Mouse (Mus musculus): ENCODE results near the gene Dock3. TPM values are rescaled to one million over a fixed set of nuclear protein-coding genes. Genes with fewer than 3 reads are reported as not detected.

The Dock3 gene
- polyA plus RNA-seq, 1 experiment = not detected

- Histone ChIP-seq H3K27ac (ENCODE audit: insufficient read depth, low read depth, low read length) (no peak overlapping the region), H3K4me1 (ENCODE audit: control insufficient read depth, insufficient read depth, low read length) (peaks cover 45% of the 10 kb centered on the region), H3K4me3 (ENCODE audit: insufficient read depth, low read length) (peak overlapping the region; percentile 85)
- TF ChIP-seq POLR2A (IDR thresholded peaks at IDR 0.05; ENCODE audit: borderline replicate concordance, low read depth, low read length) = no peak
- no peak for TF ChIP-seq CTCF (IDR thresholded peaks at IDR 0.05; ENCODE audit: low read depth, low read length)
Measured at GRCm38 (mm10) chr9:106884996-106885900, 346.5 kb downstream of the Dock3 start.

GRCm38 (mm10) chr9:106884306-106884705 is 347.4 kb downstream of the Dock3 start:
- peaks cover 36% of the 10 kb centered on the region for H3K4me1 ChIP-seq (ENCODE audit: control insufficient read depth, insufficient read depth, low read length)
- no peak overlapping the region for H3K4me3 ChIP-seq (ENCODE audit: insufficient read depth, low read length)
- TF ChIP-seq POLR2A (IDR thresholded peaks at IDR 0.05; ENCODE audit: borderline replicate concordance, low read depth, low read length) = no peak
- H3K27ac ChIP-seq (ENCODE audit: insufficient read depth, low read depth, low read length) = no peak overlapping the region

- no peak overlapping the region for H3K27ac ChIP-seq (ENCODE audit: insufficient read depth, low read depth, low read length)
- H3K4me1 ChIP-seq (ENCODE audit: control insufficient read depth, insufficient read depth, low read length) = peaks cover 26% of the 10 kb centered on the region
- TF ChIP-seq CTCF (IDR thresholded peaks at IDR 0.05; ENCODE audit: low read depth, low read length) (no peak), POLR2A (IDR thresholded peaks at IDR 0.05; ENCODE audit: borderline replicate concordance, low read depth, low read length) (no peak)
Measured at GRCm38 (mm10) chr9:106883085-106883484, 348.6 kb downstream of the Dock3 start.

GRCm38 (mm10) chr9:106882176-106882575 is 349.5 kb downstream of the Dock3 start:
- Histone ChIP-seq H3K27ac (ENCODE audit: insufficient read depth, low read depth, low read length) (no peak overlapping the region), H3K4me3 (ENCODE audit: insufficient read depth, low read length) (no peak overlapping the region), H3K4me1 (ENCODE audit: control insufficient read depth, insufficient read depth, low read length) (peaks cover 23% of the 10 kb centered on the region)
- TF ChIP-seq CTCF (IDR thresholded peaks at IDR 0.05; ENCODE audit: low read depth, low read length) (no peak), POLR2A (IDR thresholded peaks at IDR 0.05; ENCODE audit: borderline replicate concordance, low read depth, low read length) (no peak)

More at GRCm38 (mm10) chr9:106883085-106883484, 348.6 kb downstream of the Dock3 start:
- no peak overlapping the region for H3K4me3 ChIP-seq (ENCODE audit: insufficient read depth, low read length)

GRCm38 (mm10) chr9:106881071-106881755 is 350.5 kb downstream of the Dock3 start:
- peaks cover 23% of the 10 kb centered on the region for H3K4me1 ChIP-seq (ENCODE audit: control insufficient read depth, insufficient read depth, low read length)
- TF ChIP-seq CTCF (IDR thresholded peaks at IDR 0.05; ENCODE audit: low read depth, low read length) (no peak), POLR2A (IDR thresholded peaks at IDR 0.05; ENCODE audit: borderline replicate concordance, low read depth, low read length) (no peak)
- H3K27ac ChIP-seq (ENCODE audit: insufficient read depth, low read depth, low read length) = no peak overlapping the region
- H3K4me3 ChIP-seq (ENCODE audit: insufficient read depth, low read length) = no peak overlapping the region

GRCm38 (mm10) chr9:106879471-106879870 is 352.2 kb downstream of the Dock3 start:
- Histone ChIP-seq H3K4me3 (ENCODE audit: insufficient read depth, low read length) (no peak overlapping the region), H3K27ac (ENCODE audit: insufficient read depth, low read depth, low read length) (no peak overlapping the region), H3K4me1 (ENCODE audit: control insufficient read depth, insufficient read depth, low read length) (peaks cover 19% of the 10 kb centered on the region)
- TF ChIP-seq CTCF (IDR thresholded peaks at IDR 0.05; ENCODE audit: low read depth, low read length) (no peak), POLR2A (IDR thresholded peaks at IDR 0.05; ENCODE audit: borderline replicate concordance, low read depth, low read length) (no peak)

GRCm38 (mm10) chr9:106876666-106877065 is 355.0 kb downstream of the Dock3 start:
- Histone ChIP-seq H3K4me1 (ENCODE audit: control insufficient read depth, insufficient read depth, low read length) (no peaks in the 10 kb centered on the region; the same call in 1 of the 2 replicates), H3K27ac (ENCODE audit: insufficient read depth, low read depth, low read length) (no peak overlapping the region), H3K4me3 (ENCODE audit: insufficient read depth, low read length) (no peak overlapping the region)
- TF ChIP-seq POLR2A (IDR thresholded peaks at IDR 0.05; ENCODE audit: borderline replicate concordance, low read depth, low read length) (no peak), CTCF (IDR thresholded peaks at IDR 0.05; ENCODE audit: low read depth, low read length) (no peak)

GRCm38 (mm10) chr9:106874216-106874615 is 357.5 kb downstream of the Dock3 start:
- Histone ChIP-seq H3K27ac (ENCODE audit: insufficient read depth, low read depth, low read length) (no peak overlapping the region), H3K4me1 (ENCODE audit: control insufficient read depth, insufficient read depth, low read length) (no peaks in the 10 kb centered on the region), H3K4me3 (ENCODE audit: insufficient read depth, low read length) (no peak overlapping the region)
- TF ChIP-seq POLR2A (IDR thresholded peaks at IDR 0.05; ENCODE audit: borderline replicate concordance, low read depth, low read length) (no peak), CTCF (IDR thresholded peaks at IDR 0.05; ENCODE audit: low read depth, low read length) (no peak)

- Histone ChIP-seq H3K27ac (ENCODE audit: insufficient read depth, low read depth, low read length) (no peak overlapping the region), H3K4me3 (ENCODE audit: insufficient read depth, low read length) (no peak overlapping the region), H3K4me1 (ENCODE audit: control insufficient read depth, insufficient read depth, low read length) (peaks cover 9% of the 10 kb centered on the region)
- TF ChIP-seq POLR2A (IDR thresholded peaks at IDR 0.05; ENCODE audit: borderline replicate concordance, low read depth, low read length) = no peak
- no peak for TF ChIP-seq CTCF (IDR thresholded peaks at IDR 0.05; ENCODE audit: low read depth, low read length)
Measured at GRCm38 (mm10) chr9:106858036-106858435, 373.7 kb downstream of the Dock3 start.

- H3K27ac ChIP-seq (ENCODE audit: insufficient read depth, low read depth, low read length) = no peak overlapping the region
- H3K4me1 ChIP-seq (ENCODE audit: control insufficient read depth, insufficient read depth, low read length) = peaks cover 9% of the 10 kb centered on the region
- no peak for TF ChIP-seq POLR2A (IDR thresholded peaks at IDR 0.05; ENCODE audit: borderline replicate concordance, low read depth, low read length)
- TF ChIP-seq CTCF (IDR thresholded peaks at IDR 0.05; ENCODE audit: low read depth, low read length) = no peak
- H3K4me3 ChIP-seq (ENCODE audit: insufficient read depth, low read length) = no peak overlapping the region
Measured at GRCm38 (mm10) chr9:106856664-106857063, 375.0 kb downstream of the Dock3 start.

Other genes with a start within 250 kb of the Dock3 start
- gene Mapkapk3, start 58.0 kb upstream of the Dock3 start, polyA plus RNA-seq (2012; ENCODE audit: insufficient read depth, insufficient read length, missing spikeins) = 51.9 and 53.6 TPM in 2 replicates
- gene Cish, start 64.1 kb upstream of the Dock3 start, polyA plus RNA-seq (2012; ENCODE audit: insufficient read depth, insufficient read length, missing spikeins) = 0.80 and 0.83 TPM in 2 replicates
- gene Hemk1, start 106.4 kb upstream of the Dock3 start, polyA plus RNA-seq (2012; ENCODE audit: insufficient read depth, insufficient read length, missing spikeins) = 14.1 and 15.3 TPM in 2 replicates
- not detected in 2 replicates for gene 6430571L13Rik, start 108.7 kb upstream of the Dock3 start, polyA plus RNA-seq (2012; ENCODE audit: insufficient read depth, insufficient read length, missing spikeins)
- not detected in 2 replicates for gene Cacna2d2, start 167.7 kb upstream of the Dock3 start, polyA plus RNA-seq (2012; ENCODE audit: insufficient read depth, insufficient read length, missing spikeins)